Mouse (Mus musculus) c-Kit-negative CD71-positive TER-119-positive erythroid progenitor cells, embryonic 14.5 days (primary cell): ENCODE results near the gene Bcas3.
A peak's percentile ranks its signal among the peaks of the same experiment; 100 is the strongest.

Experiments used
- DNase-seq: peaks from one replicate; pipeline ENCODE4 v3.0.0-alpha.2; 2013; ENCODE audit warnings: low read depth, low spot score

Bcas3 gene

DNA sequence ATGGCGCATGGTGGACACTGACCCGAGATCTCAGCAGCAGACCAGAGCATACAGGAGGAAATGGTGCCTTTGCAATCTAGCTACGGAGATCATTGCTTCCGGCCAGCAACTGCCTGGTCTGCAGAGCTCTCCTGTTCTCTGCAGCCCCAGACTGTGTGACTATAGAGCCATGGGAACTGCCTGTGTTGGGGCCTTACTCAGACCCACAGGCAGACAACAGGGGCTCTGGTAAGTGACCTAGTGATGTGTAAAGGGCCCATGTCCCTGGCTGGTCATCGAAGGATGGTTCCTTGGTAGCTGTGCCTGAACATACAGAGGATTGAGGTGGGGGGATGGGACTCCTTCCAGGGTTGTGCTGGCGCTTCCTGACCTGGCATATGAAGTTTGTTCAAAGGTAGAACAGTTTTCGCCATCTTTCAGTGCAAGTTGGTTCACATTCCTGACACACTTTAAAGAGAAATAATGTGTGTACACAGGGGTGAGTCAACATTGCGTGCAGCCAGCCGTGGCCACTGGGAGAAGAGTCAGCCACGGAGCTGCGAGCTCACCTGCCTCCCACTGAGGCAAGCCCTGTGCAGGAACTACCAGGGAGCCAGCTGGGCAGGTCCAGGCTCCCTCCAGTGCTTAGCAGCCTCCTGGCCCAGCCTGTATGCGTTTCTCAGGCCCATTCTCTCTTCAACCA lies 439.7 kb downstream of the Bcas3 start:
- DNase-seq, result no peak

DNA sequence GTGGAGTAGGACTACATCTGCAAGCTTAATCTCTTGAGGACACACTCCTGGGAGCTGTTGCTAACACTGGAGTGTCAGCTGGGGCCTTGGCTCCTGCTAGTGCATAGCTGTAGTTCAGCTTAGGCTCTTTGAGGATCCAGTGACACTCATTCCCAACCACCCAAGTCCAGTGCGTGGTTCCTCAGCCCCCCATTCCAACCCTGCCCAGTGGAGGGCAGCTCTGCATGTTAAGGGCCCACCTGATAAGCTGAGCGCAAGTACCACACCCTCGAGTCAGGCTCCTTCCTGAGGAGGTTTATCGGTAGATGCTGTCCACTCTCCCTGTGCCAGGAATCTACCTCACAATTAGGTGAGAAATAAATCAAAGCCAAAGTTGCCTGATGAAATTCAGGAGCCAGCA lies 446.5 kb downstream of the Bcas3 start:
- peak; percentile 54 for DNase-seq

DNA sequence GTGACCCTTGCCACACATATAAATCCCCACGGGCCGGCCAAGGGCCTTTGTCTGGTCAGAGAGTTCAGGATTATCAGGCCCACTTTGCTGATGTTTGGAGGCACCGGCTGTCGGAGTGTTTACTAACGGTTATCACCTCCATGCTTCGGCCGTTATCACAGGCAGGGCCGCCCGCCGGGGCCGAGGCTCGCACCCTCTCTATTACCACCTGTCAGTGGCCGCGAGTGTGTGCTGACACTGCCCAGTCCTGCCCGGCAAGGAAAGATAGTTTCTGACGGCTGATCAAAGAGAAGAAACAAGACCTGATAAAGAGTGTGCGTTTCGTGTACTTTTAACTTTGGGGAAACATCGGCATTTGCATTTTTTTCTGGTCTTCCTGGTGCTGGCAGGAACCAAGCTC lies 446.9 kb downstream of the Bcas3 start:
- peak; percentile 46 for DNase-seq

DNA sequence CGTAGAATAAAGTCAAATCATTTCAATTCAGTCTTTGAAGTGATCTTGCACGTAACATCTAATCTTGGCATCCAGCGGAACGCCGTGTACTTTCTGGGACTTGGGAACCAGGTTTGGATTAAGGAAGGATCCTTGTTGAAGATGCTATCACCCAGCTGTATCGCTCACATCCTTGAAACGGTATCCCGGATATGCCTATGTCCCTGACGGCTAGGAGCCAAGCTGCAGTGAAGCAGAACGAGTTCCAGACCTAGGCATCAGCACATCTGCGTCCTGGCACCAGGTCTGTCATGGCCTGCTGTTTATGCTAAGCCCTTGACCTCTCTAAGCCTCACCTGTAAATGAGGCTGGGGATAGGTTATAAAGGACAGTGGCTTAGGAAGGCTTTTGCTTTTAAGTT lies 447.4 kb downstream of the Bcas3 start:
- no peak for DNase-seq

DNA sequence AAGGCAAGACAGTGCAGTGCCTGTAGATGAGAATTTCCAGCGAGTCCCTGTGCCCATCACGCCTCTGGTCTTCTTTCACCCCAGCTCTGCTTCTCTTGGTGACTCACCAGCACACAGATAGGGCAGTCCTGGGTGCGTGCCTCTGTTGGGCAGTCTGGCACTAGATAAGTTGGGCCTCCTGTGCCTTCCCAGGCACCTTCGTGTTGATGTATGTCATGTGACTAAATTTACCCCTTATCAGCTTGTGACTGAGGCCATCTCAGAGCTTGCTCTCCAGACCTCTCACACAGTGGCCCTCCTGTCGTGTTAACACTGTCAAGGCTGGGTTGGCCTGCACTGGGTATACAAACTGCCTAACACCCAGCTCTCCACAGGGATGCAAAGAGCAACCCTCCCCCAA lies 451.1 kb downstream of the Bcas3 start:
- DNase-seq, result peak; percentile 80

DNA sequence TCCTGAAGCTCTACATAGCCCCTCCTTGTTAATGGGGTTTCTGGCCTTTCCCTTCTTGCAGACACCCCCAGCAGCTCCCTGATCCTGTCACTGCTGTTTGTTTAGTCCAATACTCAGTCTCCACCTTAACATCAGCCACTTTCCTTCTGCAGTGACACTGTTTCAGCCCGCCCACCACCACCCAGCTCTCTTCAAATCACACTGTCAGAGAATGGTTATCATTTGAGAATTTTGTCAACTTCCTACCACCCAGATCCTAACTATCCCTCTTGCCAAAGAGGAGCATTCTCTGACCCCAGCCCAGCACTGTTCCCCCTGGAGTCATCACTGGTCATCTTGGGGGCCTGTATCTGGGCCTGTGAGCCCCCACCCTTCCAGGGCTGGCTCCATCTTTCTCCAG lies 452.8 kb downstream of the Bcas3 start:
- no peak for DNase-seq

DNA sequence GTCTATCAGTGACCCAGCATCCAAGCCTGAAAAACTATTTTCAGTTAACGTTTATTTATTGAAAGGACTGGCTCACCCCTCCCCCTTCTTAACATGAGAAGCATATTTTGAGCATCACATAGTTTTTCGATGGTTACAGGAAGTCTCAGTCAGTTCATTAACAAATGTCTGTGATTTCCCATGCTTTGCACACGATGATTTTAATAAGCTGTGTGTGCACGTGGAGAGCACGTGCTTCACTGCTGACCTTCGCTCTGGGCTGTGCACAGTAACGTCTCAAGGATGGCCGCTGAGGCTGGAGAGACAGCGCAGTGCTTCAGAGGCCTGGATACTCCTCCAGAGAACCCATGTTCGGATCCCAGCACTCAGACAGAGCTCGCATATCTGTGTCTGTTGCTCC lies 454.4 kb downstream of the Bcas3 start:
- no peak for DNase-seq

DNA sequence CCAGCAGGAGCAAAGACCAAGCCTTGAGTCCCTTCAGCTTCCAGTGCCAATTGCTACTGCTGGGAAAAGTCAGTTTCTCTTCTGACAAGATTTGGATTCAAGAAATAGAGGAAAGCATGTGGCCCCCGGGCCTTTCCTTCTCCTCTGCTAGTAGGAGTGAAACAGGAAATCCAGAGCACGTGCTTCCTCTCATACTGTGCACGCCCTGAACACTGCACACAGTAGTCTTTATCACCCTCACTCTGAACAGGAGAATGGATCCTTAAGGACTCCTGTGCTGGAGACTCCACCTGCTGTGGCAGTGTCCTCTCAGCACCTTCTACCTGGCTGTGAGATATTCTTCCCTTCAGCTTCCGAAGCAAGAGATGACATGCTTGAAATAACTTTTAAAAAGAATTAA lies 458.3 kb downstream of the Bcas3 start:
- no peak for DNase-seq

DNA sequence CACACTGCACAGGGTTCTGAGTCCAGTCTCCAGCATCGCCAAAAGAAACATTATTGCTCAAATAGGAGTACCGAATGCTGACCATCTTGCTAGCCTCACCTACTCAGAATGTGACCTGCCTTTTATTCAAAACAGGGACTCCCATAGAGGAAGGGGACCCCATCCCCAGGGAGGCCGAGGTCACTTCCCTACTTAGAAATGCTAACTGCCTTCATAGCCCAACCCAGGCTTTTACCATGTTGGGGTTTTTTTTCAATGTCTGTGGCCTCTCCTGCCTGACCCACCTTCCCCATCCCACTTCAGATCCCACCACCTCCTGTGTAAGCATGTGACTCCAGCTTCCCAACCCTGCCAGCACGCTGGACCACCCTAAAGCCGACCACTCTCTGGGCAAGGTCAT lies 458.7 kb downstream of the Bcas3 start:
- DNase-seq, result no peak

DNA sequence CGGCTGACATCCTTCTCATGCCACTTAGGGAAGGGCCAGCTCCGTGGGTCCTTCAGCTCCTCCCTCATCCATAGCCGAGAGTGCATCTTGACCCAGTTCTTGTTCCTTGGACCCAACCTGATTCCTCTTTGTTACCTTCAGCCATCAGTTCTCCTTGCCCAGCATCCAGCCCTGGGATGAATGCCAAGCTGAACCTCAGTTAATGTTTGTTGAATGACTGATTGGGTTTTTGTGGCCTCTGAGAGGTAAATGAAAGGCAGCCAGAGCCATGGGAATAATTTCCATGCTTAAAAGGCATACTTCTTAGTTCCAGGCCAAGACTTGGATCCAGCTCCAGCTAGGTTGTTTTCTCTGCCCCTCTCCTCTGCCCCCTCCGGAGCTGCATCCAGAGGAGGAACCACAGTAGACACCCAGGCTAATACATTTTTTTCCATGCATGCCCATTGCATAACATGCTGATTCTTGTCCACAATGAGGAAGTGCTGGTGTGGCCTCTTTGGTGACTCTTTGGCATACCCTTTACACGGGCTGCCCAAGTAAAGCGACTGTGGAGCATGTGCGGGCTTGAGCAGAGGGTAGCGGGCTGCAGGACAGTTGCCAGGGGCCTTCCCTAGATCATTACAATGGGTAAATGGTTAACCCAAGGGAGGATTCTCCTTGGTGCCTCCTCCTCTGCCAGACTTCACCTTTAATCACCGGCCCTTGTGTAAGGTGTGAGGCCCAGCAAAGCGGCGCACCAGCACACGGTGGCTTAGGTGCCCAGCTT lies 459.4 kb downstream of the Bcas3 start:
- DNase-seq, result no peak

DNA sequence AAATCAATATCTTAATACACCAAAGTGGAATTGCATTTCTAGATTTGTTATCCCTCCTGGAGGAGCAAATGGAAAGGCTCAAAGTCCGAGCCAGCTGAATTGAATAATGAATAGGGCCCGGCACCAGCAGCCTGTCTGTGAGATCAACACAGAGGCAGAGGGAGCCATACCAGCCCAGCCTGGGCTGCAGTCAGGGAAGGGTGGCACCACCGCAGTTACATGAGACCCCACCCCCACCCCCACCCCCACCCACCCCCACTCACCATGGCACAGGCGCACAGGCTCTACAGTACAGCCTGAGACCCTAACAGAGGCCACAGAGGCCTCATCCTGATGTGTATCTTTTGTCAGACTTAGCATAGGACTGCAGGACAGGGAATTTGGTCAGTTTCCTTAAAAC lies 461.7 kb downstream of the Bcas3 start:
- no peak for DNase-seq

DNA sequence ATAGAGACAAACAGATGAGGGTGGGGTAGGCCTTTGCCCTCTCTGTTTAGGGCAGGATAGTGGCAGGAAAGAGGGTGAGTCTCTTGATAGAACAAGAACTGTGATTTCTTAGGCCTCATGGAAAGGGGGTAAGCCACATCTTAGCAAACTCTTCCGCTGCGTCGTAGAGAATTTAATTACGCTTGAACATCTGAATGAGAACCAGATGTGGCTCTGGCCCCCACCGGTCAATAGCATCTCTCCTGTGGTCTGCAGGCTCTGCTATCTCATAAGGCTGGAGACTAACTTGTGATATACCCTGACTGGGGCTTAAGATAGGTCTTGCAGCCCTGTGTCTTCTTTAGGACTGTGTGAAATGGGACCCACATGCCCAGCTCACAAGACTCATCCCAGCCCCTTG lies 463.5 kb downstream of the Bcas3 start:
- DNase-seq, result no peak

DNA sequence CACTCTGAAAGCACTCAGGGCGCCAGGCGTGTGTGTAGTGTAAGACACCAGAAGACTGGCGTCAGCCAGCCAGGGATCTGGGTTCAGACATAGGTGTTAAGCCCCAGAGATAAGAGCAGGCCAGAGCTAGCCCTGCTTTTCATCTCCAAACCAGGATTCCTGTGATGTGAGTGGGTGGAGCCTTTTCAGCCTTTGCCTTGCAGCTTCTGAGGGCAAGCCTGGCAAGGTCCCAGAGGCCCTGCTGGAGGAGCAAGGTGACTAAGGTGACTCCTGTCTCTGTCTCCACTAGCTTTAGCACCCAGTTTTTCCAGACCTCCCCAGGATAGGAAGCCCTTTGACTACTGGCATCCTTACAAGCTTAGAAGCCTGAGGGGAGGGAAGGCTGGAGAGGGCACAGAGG lies 465.4 kb downstream of the Bcas3 start:
- DNase-seq, result no peak

DNA sequence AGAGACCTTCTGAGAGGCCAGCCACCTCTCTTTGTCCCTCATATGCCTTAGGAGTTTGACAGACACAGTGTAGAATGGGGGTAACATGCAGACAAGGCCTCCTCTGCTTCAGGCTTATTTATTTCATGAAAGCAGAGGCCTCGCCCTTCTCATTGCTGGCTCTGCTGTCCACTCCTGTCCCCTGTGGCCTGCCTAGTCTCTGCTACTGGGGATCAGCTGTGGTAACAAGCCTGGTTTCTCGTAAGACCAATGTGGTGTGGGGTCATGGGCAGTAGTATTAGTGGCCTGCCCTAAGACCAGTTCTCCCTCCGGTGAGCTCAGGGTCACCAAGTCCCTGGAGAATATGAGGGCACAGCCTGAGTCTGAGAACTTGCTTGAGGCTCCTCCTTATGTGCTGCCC lies 468.0 kb downstream of the Bcas3 start:
- no peak for DNase-seq

DNA sequence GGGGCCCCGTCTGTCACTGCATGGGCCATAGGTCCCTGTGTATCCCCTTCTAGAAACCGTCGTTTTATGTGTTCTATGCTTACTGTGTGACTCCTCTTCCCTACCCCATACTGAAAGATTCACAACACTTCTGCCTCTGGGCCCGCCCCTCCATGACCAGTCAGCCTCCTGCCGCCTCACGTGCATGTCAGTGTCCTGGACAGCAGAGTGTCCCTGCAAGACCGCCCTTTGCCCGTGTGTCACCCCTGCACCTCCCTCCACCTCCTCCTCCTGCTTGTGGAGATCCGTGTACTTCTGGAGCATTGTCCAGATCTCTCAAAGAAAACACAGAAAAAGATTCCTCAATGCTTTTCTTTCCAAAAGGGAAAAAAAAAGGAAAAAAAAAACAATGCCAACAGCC lies 468.7 kb downstream of the Bcas3 start:
- DNase-seq, result no peak

DNA sequence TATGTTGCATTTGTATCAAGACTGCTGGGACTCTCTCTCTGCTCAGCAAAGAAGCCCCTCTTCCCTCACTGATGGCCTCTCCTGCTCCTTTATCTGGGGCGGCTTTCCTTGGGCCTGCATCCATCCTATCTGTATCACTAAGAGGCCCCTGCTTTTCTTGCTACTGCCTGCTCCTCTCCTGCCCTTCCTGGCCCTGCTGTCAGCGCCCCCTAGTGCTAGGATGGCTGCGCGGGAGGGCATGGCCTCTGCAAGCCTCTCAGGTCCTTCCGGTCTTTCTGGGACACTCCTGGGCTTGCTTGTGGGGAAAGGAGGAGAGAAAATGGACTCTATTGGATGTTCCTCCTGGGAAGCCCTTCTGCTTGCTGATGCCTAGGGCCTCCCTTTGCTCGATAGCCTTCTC lies 470.2 kb downstream of the Bcas3 start:
- peak; percentile 62 for DNase-seq

DNA sequence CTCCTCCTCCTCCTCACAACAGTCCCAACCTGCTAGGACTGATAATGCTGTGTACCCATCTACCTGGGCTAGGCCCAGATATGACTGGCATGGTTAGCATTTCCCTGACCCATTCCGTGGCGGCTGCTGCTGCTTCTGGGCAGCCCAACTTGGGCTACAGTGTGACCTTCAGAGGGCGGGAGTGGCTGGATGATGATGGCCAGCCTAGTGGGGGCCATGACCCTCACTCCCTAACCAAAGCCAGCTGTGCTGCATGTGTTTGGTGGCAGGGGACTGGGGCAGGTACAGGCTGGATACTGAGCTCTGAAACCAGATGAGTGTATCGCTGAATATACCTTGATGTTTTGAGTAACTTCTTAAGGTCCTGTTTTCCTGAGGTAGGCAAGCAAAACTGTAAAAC lies 470.8 kb downstream of the Bcas3 start:
- no peak for DNase-seq

DNA sequence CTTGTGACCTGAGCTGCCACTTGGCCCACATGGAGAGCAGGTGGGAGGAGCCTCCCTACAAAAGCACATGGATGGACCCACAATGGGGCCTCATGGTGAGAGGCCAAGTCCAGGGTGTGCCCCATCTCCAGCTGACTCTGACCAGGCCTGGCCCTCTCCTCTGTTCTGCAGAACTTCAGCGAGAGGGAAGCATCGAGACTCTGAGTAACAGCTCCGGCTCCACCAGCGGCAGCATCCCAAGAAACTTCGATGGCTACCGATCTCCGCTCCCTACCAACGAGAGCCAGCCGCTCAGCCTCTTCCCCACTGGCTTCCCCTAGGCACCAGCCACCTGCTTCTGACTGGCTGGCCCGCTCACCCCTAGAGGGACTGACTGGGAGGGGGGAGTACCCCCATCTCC lies 472.1 kb downstream of the Bcas3 start:
- no peak for DNase-seq

DNA sequence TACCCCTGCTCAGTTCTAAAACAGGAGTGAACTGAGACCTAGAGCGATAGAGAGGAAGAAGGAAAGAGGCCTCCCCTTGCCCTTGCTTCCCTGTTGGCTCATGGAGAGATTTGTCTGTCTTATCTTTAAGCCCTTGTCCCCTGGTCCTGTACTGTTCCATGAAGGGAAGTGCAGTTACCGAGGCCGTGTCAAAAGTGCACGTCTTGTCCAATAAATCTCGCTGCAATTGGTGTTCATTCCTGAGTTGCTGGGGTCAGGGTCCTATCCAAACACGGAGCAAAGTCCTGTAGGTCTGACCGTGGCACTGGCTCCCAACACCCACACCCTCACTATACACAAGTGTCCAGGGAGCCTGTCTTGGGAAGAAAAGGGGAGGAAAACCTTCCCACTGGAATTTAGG lies 472.9 kb downstream of the Bcas3 start:
- no peak for DNase-seq

DNA sequence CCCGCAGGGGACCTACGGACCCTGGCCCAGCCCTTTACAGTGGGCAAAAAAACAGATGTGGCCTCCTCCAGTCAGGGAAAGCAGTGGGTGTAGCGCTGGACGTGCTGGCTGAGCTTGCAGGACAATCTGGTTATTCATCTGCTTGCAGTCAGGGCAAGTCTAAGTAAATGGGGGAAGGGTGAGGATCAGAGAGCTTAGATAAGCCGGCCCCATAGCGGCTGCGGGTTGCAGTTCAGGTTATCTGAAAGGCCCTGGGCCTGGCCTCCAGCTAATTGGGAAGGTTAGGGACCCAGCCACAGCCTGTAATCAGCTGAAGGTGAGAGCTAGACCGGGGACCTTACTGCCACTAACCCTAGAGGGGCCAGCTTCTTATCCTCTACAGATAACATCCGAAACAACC lies 474.4 kb downstream of the Bcas3 start:
- DNase-seq, result no peak

DNA sequence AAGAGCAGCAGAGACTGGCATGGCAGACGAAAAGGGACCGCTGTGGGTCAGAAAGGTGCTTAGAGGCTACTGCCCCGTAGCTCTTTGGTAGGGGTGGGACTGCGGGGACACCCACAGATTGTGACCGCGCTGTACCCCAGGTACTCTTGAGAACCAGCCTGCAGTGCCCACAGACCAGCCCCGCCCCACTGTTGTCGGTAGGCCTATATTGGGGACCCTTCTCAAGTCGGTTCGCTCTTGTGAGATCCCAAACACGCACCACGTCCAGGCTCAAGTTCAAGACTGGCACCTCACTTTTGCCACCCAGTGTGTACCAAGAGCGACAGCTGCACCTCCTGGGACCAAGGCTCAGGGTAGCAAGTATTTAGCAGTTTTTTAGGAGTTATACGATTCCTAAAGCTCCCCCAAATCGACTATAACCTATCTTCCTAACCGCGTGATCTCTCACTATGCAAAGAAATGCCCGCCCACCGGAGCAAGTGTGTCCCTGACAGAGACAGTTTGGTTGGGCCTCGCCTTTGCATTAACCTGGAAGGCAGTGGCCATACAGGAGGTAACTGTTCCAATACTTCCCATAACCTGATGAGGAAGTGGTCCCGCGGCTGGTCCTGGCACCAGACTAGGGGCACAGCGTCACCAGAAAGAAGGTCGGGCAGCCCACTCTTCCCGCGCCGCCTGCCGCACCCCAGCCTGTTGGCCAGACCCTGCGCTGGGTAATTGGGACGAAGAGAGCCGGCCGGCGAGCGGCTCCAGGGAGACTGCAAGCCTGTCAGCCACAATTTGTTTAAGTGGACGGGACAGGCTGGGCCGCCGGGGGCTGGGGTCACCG lies 475.9 kb downstream of the Bcas3 start:
- no peak for DNase-seq

DNA sequence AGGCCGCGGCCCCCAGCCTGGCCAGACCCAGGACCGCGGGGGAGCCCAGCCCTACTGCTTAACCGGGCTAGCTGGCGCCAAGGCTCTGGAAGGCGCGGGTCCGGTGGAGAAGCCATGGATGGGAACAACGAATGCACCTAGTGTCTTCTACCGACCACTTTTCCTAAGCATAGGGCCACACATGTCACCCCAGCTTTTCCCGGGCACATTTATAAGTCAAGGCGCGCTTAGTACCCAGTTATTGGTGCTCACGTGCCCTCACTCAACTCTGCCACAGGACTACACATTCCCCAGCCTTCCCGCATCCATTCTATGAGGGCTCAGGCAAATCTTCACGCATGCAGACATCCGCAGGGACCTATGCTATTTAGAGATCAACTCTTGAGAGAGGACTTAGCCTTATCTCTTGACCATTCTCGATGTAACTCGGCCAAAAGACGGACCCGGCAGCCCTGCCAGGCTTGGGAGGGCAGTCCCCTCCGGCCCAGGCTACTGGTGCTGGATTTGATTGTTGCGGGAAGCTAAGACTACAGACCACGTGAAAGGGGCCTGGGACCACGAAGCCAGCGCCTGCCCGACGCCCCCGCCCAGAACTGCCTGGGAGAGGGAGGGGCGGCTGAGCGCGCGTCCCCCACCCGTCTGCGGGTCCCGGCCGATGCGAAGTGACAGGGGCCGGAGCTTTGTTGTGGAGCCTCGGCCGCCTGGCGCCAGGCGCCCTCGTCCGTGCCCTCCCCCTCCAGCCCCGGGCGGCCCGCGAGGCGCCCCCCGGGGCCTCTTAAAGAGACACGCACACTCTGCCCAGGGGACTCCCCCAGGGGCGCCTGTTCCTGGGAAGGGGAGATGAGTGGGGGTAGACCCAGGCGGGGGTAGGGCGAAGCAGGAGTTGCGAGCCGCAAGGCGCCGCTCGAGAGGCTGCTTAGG lies 476.8 kb downstream of the Bcas3 start:
- DNase-seq, result no peak
